ENCODE assay signal across 8 mouse cellular contexts in the genomic region with DNA sequence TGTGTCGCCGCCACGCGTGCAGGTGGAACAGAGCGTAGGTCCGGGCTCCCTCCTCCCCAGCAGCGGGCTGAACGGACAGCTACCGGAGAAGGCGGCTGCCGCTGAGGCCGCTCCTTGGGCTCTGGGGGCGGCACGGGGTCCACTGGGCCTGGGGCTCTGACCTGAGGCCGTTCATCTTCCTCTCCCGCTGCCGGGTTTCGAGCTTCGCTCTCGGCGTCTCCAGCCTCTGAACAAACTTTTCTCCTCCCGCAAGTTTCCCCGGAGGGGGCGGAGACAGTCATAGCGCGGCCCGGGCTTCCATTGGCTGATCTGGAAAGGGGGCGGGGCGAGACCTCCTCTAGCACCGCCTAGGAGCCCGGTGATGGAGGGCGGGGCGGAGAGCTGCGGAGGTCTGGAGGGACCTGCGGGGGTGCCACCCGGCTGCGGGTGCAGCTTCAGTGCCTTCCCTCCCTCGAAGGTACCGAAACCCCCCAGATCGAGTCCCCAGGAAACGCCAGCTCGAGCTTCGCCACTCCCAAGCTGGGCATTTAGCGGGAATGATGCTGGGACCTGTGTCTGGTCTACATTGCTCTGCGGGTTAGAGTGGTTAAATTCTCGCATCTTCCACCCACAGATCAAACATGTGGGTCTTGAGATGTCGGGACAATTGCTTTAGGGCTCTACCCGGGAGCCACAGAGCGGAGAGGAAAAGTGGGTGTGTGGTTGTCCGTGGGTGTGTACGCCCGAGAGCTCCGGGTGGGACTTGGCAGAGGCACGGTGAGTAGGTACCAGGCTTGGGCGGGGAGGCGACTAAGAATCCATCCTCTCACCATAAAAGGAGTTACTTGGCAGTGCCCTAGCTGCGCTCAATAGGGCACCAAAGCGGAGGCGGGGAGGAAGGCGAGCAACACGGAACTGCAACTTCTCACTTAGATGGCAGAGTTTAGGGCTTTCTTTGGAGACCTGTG. TPM values are rescaled to one million over a fixed set of nuclear protein-coding genes. Genes with fewer than 3 reads are reported as not detected.
DNase-seq lines count a peak whose midpoint lies in the region; ATAC-seq and TF ChIP-seq lines count a peak whose summit lies in the region.

A gene (minus strand): TSS at position 229 of the 947 bp plus-strand sequence.

- no peaks in the 10 kb centered on the region for H3K36me3 ChIP-seq in ES-Bruce4 (ENCODE audit: control insufficient read depth, insufficient read depth, low read length, poor library complexity, severe bottlenecking)
- no peaks in the 10 kb centered on the region for H3K36me3 ChIP-seq in forebrain, embryonic 11.5 days (ENCODE audit: control insufficient read depth, insufficient read depth, low read length)
- H3K36me3 ChIP-seq in heart, postnatal 0 days (replicated peaks; ENCODE audit: control insufficient read depth, insufficient read depth, low read length), result no peaks in the 10 kb centered on the region
- H3K36me3 ChIP-seq in neural tube, embryonic 14.5 days (ENCODE audit: control insufficient read depth, insufficient read depth, low read length), result no peaks in the 10 kb centered on the region

- WGBS in forebrain, embryonic 11.5 days, result under 1% methylated on average over 61 of the region's 61 CpGs
- 1% methylated on average over 61 of the region's 61 CpGs for WGBS in heart, postnatal 0 days
- WGBS in neural tube, embryonic 14.5 days, result under 1% methylated on average over 60 of the region's 61 CpGs

- peak; percentile 98 for ATAC-seq in forebrain, embryonic 11.5 days (replicated peaks; ENCODE audit: low FRiP score)
- ATAC-seq in heart, postnatal 0 days (ENCODE audit: insufficient read depth, low read depth), result peak; percentile 90
- peak; percentile 95 for ATAC-seq in neural tube, embryonic 14.5 days (ENCODE audit: low read depth)

- peaks cover 5% of the 10 kb centered on the region; the same call in 1 of the 2 replicates for H3K27me3 ChIP-seq in ES-Bruce4 (ENCODE audit: control insufficient read depth, insufficient read depth, low read length, poor library complexity, severe bottlenecking)
- H3K27me3 ChIP-seq in forebrain, embryonic 11.5 days (ENCODE audit: control insufficient read depth, insufficient read depth, low read length), result peaks cover 35% of the 10 kb centered on the region
- H3K27me3 ChIP-seq in heart, postnatal 0 days (ENCODE audit: control insufficient read depth, insufficient read depth, low read length), result peaks cover 40% of the 10 kb centered on the region
- H3K27me3 ChIP-seq in neural tube, embryonic 14.5 days (ENCODE audit: control insufficient read depth, insufficient read depth, low read length), result peaks cover 13% of the 10 kb centered on the region

- H3K4me3 ChIP-seq in ES-Bruce4 (ENCODE audit: low read depth, low read length), result peak within 1 kb of the TSS; percentile 71
- H3K4me3 ChIP-seq in forebrain, embryonic 11.5 days (ENCODE audit: low read depth, low read length), result peak within 1 kb of the TSS; percentile 43
- peak within 1 kb of the TSS; percentile 61 for H3K4me3 ChIP-seq in heart, postnatal 0 days (ENCODE audit: low read depth, low read length)
- peak within 1 kb of the TSS; percentile 48 for H3K4me3 ChIP-seq in neural tube, embryonic 14.5 days (ENCODE audit: low read depth, low read length)

- H3K9ac ChIP-seq in ES-Bruce4 (ENCODE audit: low read depth, poor library complexity, severe bottlenecking), result peak within 1 kb of the TSS; percentile 50
- H3K9ac ChIP-seq in forebrain, embryonic 11.5 days (ENCODE audit: low read length), result peak within 1 kb of the TSS; percentile 39; the same call in 1 of the 2 replicates
- H3K9ac ChIP-seq in heart, postnatal 0 days (replicated peaks; ENCODE audit: low read depth, low read length), result peak within 1 kb of the TSS; percentile 40; the same call in 1 of the 2 replicates
- peak within 1 kb of the TSS; percentile 39; the same call in 1 of the 2 replicates for H3K9ac ChIP-seq in neural tube, embryonic 14.5 days (replicated peaks; ENCODE audit: low read depth, low read length)

- H3K9me3 ChIP-seq in ES-Bruce4 (replicated peaks; ENCODE audit: control insufficient read depth, insufficient read depth, low read length, poor library complexity, severe bottlenecking), result no peaks in the 10 kb centered on the region
- H3K9me3 ChIP-seq in forebrain, embryonic 11.5 days (ENCODE audit: control insufficient read depth, low read length), result no peaks in the 10 kb centered on the region; the same call in 1 of the 2 replicates
- no peaks in the 10 kb centered on the region for H3K9me3 ChIP-seq in heart, postnatal 0 days (replicated peaks; ENCODE audit: control insufficient read depth, low read length)
- no peaks in the 10 kb centered on the region for H3K9me3 ChIP-seq in neural tube, embryonic 14.5 days (ENCODE audit: control insufficient read depth, low read length)

- no peaks in the 10 kb centered on the region for H3K4me1 ChIP-seq in ES-Bruce4 (ENCODE audit: control insufficient read depth, insufficient read depth, low read length)
- peaks cover 6% of the 10 kb centered on the region; the same call in 1 of the 2 replicates for H3K4me1 ChIP-seq in forebrain, embryonic 11.5 days (replicated peaks; ENCODE audit: control insufficient read depth, insufficient read depth, low read length)
- peaks cover 23% of the 10 kb centered on the region for H3K4me1 ChIP-seq in heart, postnatal 0 days (ENCODE audit: control insufficient read depth, insufficient read depth)
- peaks cover 20% of the 10 kb centered on the region for H3K4me1 ChIP-seq in neural tube, embryonic 14.5 days (ENCODE audit: control insufficient read depth, insufficient read depth, low read length)

- peak within 1 kb of the TSS; percentile 94 for H3K4me2 ChIP-seq in forebrain, embryonic 11.5 days (ENCODE audit: low read depth, low read length, severe bottlenecking)
- H3K4me2 ChIP-seq in heart, postnatal 0 days (ENCODE audit: low read depth, low read length), result peak within 1 kb of the TSS; percentile 89
- H3K4me2 ChIP-seq in neural tube, embryonic 14.5 days (ENCODE audit: low read depth, low read length), result peak within 1 kb of the TSS; percentile 97

- TF ChIP-seq CTCF in ES-Bruce4 (IDR thresholded peaks at IDR 0.05; ENCODE audit: low read depth, low read length), result no peak
- no peak for TF ChIP-seq CTCF in heart, postnatal 0 days (IDR thresholded peaks at IDR 0.05; ENCODE audit: low read depth)

- no peak for TF ChIP-seq EP300 in ES-Bruce4 (IDR thresholded peaks at IDR 0.05; ENCODE audit: insufficient read depth, low read depth, low read length)
- TF ChIP-seq EP300 in heart, postnatal 0 days (IDR thresholded peaks at IDR 0.05; ENCODE audit: low read depth), result no peak

- TF ChIP-seq POLR2A in ES-Bruce4 (IDR thresholded peaks at IDR 0.05; ENCODE audit: insufficient read depth, low read length), result no peak

- H3K27ac ChIP-seq in ES-Bruce4 (ENCODE audit: insufficient read depth, low read length), result no peak within 1 kb of the TSS
- no peak within 1 kb of the TSS for H3K27ac ChIP-seq in forebrain, embryonic 11.5 days (ENCODE audit: low read depth, low read length)
- H3K27ac ChIP-seq in heart, postnatal 0 days (ENCODE audit: low read depth), result no peak within 1 kb of the TSS
- no peak within 1 kb of the TSS for H3K27ac ChIP-seq in neural tube, embryonic 14.5 days (ENCODE audit: low read depth, low read length)

- peak; percentile 94 for DNase-seq in c-Kit-positive CD71-positive TER-119-positive erythroid progenitor cells, embryonic 14.5 days (ENCODE audit: low spot score)
- peak; percentile 93 for DNase-seq in forebrain, embryonic 11.5 days (ENCODE audit: low spot score)
- peak; percentile 82 for DNase-seq in heart, postnatal 0 days (ENCODE audit: low spot score)
- peak; percentile 91 to 94 for DNase-seq in kidney, postnatal 36 days
- peak; percentile 93 to 94 for DNase-seq in lung, adult 18-20 months
- DNase-seq in testis, postnatal 14 days (ENCODE audit: low spot score), result peak; percentile 89

RNA-seq across cellular contexts. Expression of the gene that starts here (rescaled TPM):
- polyA plus RNA-seq in ES-Bruce4 (2011; ENCODE audit: insufficient read depth, insufficient read length, low read depth, missing spikeins), result 0.53 and 1.3 TPM in 2 replicates
- 0.73 and 1.1 TPM in 2 replicates for polyA plus RNA-seq in forebrain, embryonic 11.5 days (2014; fragmentation: Nextera tagmentation; extraction: Ambion mirVana)
- 3.0 and 9.0 TPM in 2 replicates for total RNA-seq in heart, postnatal 0 days (2014; rRNA removed; ENCODE audit: low replicate concordance)
- 4.3 and 5.0 TPM in 2 replicates for polyA plus RNA-seq in heart, postnatal 0 days (2015; fragmentation: Nextera tagmentation; extraction: Ambion mirVana)
- 5.8 and 5.9 TPM in 2 replicates for polyA plus RNA-seq in neural tube, embryonic 14.5 days (2014; fragmentation: Nextera tagmentation; extraction: Ambion mirVana)
